Mouse (Mus musculus) midbrain, postnatal 0 days (tissue): ENCODE results near the gene Hipk1. TPM values are rescaled to one million over a fixed set of nuclear protein-coding genes. Genes with fewer than 3 reads are reported as not detected.

Experiments used
- ATAC-seq: fragments of 200-750 bp; cut with Nextera tagmentation; 2 replicates; pipeline ENCODE4 v1.8.0; 2017; ENCODE audit warnings: moderate number of reproducible peaks, mild to moderate bottlenecking, moderate TSS enrichment, moderate library complexity; ENCODE audit not compliant: low FRiP score
- DNase-seq: peaks from one replicate; pipeline ENCODE4 v3.0.0-alpha.2; 2015; ENCODE audit warnings: low spot score
- H3K27ac ChIP-seq: fragments of 300-500 bp; sonication (generic); 2 replicates; pipeline ENCODE4 v1.5.1; 2014; ENCODE audit warnings: low read depth, mild to moderate bottlenecking, low read length, mixed read lengths
- H3K27me3 ChIP-seq: fragments of 300-500 bp; sonication (generic); 2 replicates; pipeline ENCODE4 v1.6.1; 2014; ENCODE audit warnings: low read length, control low read depth, mixed read lengths; ENCODE audit not compliant: insufficient read depth
- H3K36me3 ChIP-seq: fragments of 300-500 bp; sonication (generic); 2 replicates; pipeline ENCODE4 v1.6.1; 2014; ENCODE audit warnings: low read length, control low read depth, mixed read lengths; ENCODE audit not compliant: insufficient read depth
- H3K4me1 ChIP-seq: fragments of 300-500 bp; sonication (generic); 2 replicates; pipeline ENCODE4 v1.6.1; 2014; ENCODE audit warnings: mild to moderate bottlenecking, control low read depth, antibody characterized with exemption, low read length, mixed read lengths; ENCODE audit not compliant: insufficient read depth
- H3K4me2 ChIP-seq: fragments of 300-500 bp; sonication (generic); 2 replicates; pipeline ENCODE4 v1.6.1; 2014; ENCODE audit warnings: low read depth, mild to moderate bottlenecking, low read length, mixed read lengths; ENCODE audit not compliant: poor library complexity, severe bottlenecking
- H3K4me3 ChIP-seq: fragments of 300-500 bp; sonication (generic); 2 replicates; pipeline ENCODE4 v1.5.1; 2014; ENCODE audit warnings: low read depth, mild to moderate bottlenecking, low read length, moderate library complexity
- H3K9ac ChIP-seq: fragments of 300-500 bp; sonication (generic); replicated peaks from 2 replicates; pipeline ENCODE4 v1.6.1; 2014; ENCODE audit warnings: mild to moderate bottlenecking, low read length, moderate library complexity, mixed read lengths; ENCODE audit not compliant: poor library complexity, severe bottlenecking
- H3K9me3 ChIP-seq: fragments of 300-500 bp; sonication (generic); 2 replicates; pipeline ENCODE4 v1.6.1; 2016; ENCODE audit warnings: low read length, control low read depth
- CTCF ChIP-seq: IDR thresholded peaks from 2 replicates; pipeline ENCODE4 v1.5.1; 2016; ENCODE audit warnings: antibody characterized with exemption, mild to moderate bottlenecking
- WGBS: fragments of 180-500 bp; shearing (Covaris S2); extraction: QIAGEN DNeasy Blood & Tissue Kit; methylation state at CpG from one replicate; pipeline ENCODE4 v1.1.7; 2014; 5-methylcytosine and 5-hydroxymethylcytosine counted together
- polyA plus RNA-seq: library from polyadenylated mRNA; unstranded; fragments of >200 nt; fragmentation: Nextera tagmentation; extraction: Ambion mirVana; gene quantifications from 2 replicates; pipeline ENCODE4 v1.2.1, GENCODE M21; 2015
- total RNA-seq: library from RNA; depleted of rRNA; stranded (reverse); fragments of >200 nt; gene quantifications from 2 replicates; pipeline ENCODE4 v1.2.3, GENCODE M21; 2014

Hipk1 gene
- total and polyA plus RNA-seq, 2 experiments from 2014 or later, result 7.7 to 77.2 TPM

GRCm38 (mm10) chr3:103779183-103779582 is 12.2 kb downstream of the Hipk1 start:
- Histone ChIP-seq H3K9me3 (no peaks in the 10 kb centered on the region), H3K4me2 (no peak overlapping the region), H3K27me3 (no peaks in the 10 kb centered on the region), H3K9ac (no peak overlapping the region), H3K36me3 (no peaks in the 10 kb centered on the region; the same call in 1 of the 2 replicates), H3K4me1 (no peaks in the 10 kb centered on the region), H3K27ac (no peak overlapping the region), H3K4me3 (no peak overlapping the region)
- ATAC-seq (no peak), DNase-seq (no peak)
- no peak for TF ChIP-seq CTCF
- 82% methylated on average over 7 of the region's 7 CpGs for whole genome bisulfite sequencing

- ATAC-seq, result no peak
- no peaks in the 10 kb centered on the region for H3K9me3 ChIP-seq
- WGBS, result 87% methylated on average over 6 of the region's 6 CpGs
- H3K27me3 ChIP-seq, result no peaks in the 10 kb centered on the region
- no peak overlapping the region for H3K4me2 ChIP-seq
- H3K36me3 ChIP-seq, result no peaks in the 10 kb centered on the region; the same call in 1 of the 2 replicates
- H3K27ac ChIP-seq, result no peak overlapping the region
- DNase-seq, result no peak
- no peak for TF ChIP-seq CTCF
- H3K4me1 ChIP-seq, result no peaks in the 10 kb centered on the region
- no peak overlapping the region for H3K4me3 ChIP-seq
- no peak overlapping the region for H3K9ac ChIP-seq
Observed at GRCm38 (mm10) chr3:103778660-103779059, 12.7 kb downstream of the Hipk1 start.

GRCm38 (mm10) chr3:103777940-103778339 is 13.4 kb downstream of the Hipk1 start:
- no peaks in the 10 kb centered on the region for H3K9me3 ChIP-seq
- TF ChIP-seq CTCF, result no peak
- no peak overlapping the region for H3K4me2 ChIP-seq
- DNase-seq (no peak), ATAC-seq (no peak)
- H3K9ac ChIP-seq, result no peak overlapping the region
- H3K27ac ChIP-seq, result no peak overlapping the region
- no peak overlapping the region for H3K4me3 ChIP-seq
- no peaks in the 10 kb centered on the region for H3K27me3 ChIP-seq
- no peaks in the 10 kb centered on the region for H3K4me1 ChIP-seq
- 88% methylated on average over 11 of the region's 11 CpGs for WGBS
- H3K36me3 ChIP-seq, result peaks cover 2% of the 10 kb centered on the region

GRCm38 (mm10) chr3:103774009-103774408 is 17.4 kb downstream of the Hipk1 start:
- Histone ChIP-seq H3K4me1 (no peaks in the 10 kb centered on the region), H3K27me3 (no peaks in the 10 kb centered on the region), H3K9me3 (no peaks in the 10 kb centered on the region), H3K4me2 (no peak overlapping the region), H3K4me3 (no peak overlapping the region), H3K36me3 (peaks cover 2% of the 10 kb centered on the region), H3K27ac (no peak overlapping the region), H3K9ac (no peak overlapping the region)
- no peak for TF ChIP-seq CTCF
- no peak for ATAC-seq
- DNase-seq, result no peak
- 84% methylated on average over 15 of the region's 15 CpGs for WGBS

GRCm38 (mm10) chr3:103773508-103773907 is 17.9 kb downstream of the Hipk1 start:
- Histone ChIP-seq H3K9ac (no peak overlapping the region), H3K27ac (no peak overlapping the region), H3K4me1 (no peaks in the 10 kb centered on the region), H3K9me3 (no peaks in the 10 kb centered on the region), H3K36me3 (peaks cover 3% of the 10 kb centered on the region), H3K4me3 (no peak overlapping the region), H3K27me3 (no peaks in the 10 kb centered on the region), H3K4me2 (no peak overlapping the region)
- ATAC-seq (no peak), DNase-seq (no peak)
- TF ChIP-seq CTCF, result no peak
- 82% methylated on average over 3 of the region's 3 CpGs for WGBS

- Histone ChIP-seq H3K9ac (no peak overlapping the region), H3K36me3 (peaks cover 6% of the 10 kb centered on the region), H3K9me3 (no peaks in the 10 kb centered on the region), H3K4me3 (no peak overlapping the region), H3K27ac (no peak overlapping the region), H3K4me2 (no peak overlapping the region), H3K4me1 (no peaks in the 10 kb centered on the region), H3K27me3 (no peaks in the 10 kb centered on the region)
- TF ChIP-seq CTCF, result no peak
- DNase-seq, result no peak
- no peak for ATAC-seq
- WGBS, result 77% methylated on average over 4 of the region's 4 CpGs
Observed at GRCm38 (mm10) chr3:103772846-103773245, 18.5 kb downstream of the Hipk1 start.
